Mouse (Mus musculus) limb, embryonic 10.5 days (tissue): ENCODE measurements at regions not wholly inside any gene's neighbourhood (a gene's known extent, or its start where the extent isn't known, plus 50 kb on each side); places are given as distances from the start of the nearest gene placed in this dataset.
"Not testable (repeated sequence)": the region's sequence is repeated elsewhere in the genome, so short reads cannot be mapped to it uniquely, and the experiment has no call there.

Source experiments
- DNase-seq: peaks from one replicate; pipeline ENCODE4 v3.0.0-alpha.2; 2017; ENCODE audit warnings: low spot score
- H3K27ac ChIP-seq: fragments of 300-500 bp; sonication (generic); 2 replicates; pipeline ENCODE4 v1.5.1; 2016; ENCODE audit warnings: mild to moderate bottlenecking
- H3K27me3 ChIP-seq: fragments of 300-500 bp; sonication (generic); 2 replicates; pipeline ENCODE4 v1.6.1; 2016; ENCODE audit warnings: low read depth, mild to moderate bottlenecking; ENCODE audit not compliant: poor library complexity, severe bottlenecking
- H3K36me3 ChIP-seq: fragments of 300-500 bp; sonication (generic); 2 replicates; pipeline ENCODE4 v1.6.1; 2016; ENCODE audit warnings: mild to moderate bottlenecking, moderate library complexity
- H3K4me1 ChIP-seq: fragments of 300-500 bp; sonication (generic); 2 replicates; pipeline ENCODE4 v1.6.1; 2016
- H3K4me3 ChIP-seq: fragments of 300-500 bp; sonication (generic); 2 replicates; pipeline ENCODE4 v1.5.1; 2016; ENCODE audit warnings: mild to moderate bottlenecking, moderate library complexity
- H3K9me3 ChIP-seq: fragments of 300-500 bp; sonication (generic); replicated peaks from 2 replicates; pipeline ENCODE4 v1.6.1; 2016; ENCODE audit warnings: mild to moderate bottlenecking
- WGBS: fragments of 180-500 bp; shearing (Covaris S2); methylation state at CpG from one replicate; pipeline ENCODE4 v1.1.7; 2016; 5-methylcytosine and 5-hydroxymethylcytosine counted together

GRCm38 (mm10) chr12:93812963-93813733 is 1878.9 kb upstream of the Flrt2 start:
- DNase-seq = no peak
- H3K27ac ChIP-seq = no peak overlapping the region
- H3K27me3 ChIP-seq = no peaks in the 10 kb centered on the region

DNA sequence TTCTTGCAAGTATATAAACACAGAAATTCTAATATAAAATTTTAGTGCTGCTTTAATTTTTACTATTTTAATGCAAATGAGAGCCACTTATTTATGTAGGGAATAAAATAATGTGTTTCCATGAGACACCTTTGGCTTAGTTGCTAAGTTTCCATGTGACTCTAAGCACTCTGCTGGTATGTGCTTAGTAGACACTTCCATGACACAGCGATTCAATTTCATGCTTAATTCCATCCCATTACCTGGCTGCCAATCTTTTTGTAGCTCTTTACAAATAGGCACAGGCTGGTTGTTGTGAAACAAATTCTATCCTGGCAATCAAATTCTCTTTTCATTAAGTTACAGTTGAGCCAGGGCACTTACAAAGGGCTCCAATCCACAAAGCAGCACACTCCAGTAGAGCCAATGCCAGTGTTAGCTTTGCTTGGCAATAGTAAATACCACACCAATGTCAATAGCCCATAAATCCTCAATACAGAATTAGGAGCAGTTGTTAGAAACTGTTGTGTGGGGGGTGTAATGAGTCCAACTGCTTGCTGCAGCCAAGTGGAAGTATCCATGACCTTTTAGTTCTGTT is 1841.0 kb upstream of the Flrt2 start:
- 85% methylated on average over 1 of the region's 1 CpGs for WGBS
- Histone ChIP-seq H3K4me3 (no peak overlapping the region), H3K9me3 (no peaks in the 10 kb centered on the region), H3K27me3 (no peaks in the 10 kb centered on the region), H3K36me3 (no peaks in the 10 kb centered on the region), H3K4me1 (peaks cover 4% of the 10 kb centered on the region), H3K27ac (no peak overlapping the region)
- DNase-seq = no peak

More at GRCm38 (mm10) chr12:93812963-93813733, 1878.9 kb upstream of the Flrt2 start:
- Histone ChIP-seq H3K4me1 (0 out of 2 replicates have a peak, but pooled peaks cover 11% of the 10 kb centered on the region), H3K4me3 (no peak overlapping the region), H3K9me3 (no peaks in the 10 kb centered on the region), H3K36me3 (no peaks in the 10 kb centered on the region)

- Histone ChIP-seq H3K4me3 (no peak overlapping the region), H3K27me3 (no peaks in the 10 kb centered on the region), H3K4me1 (peaks cover 4% of the 10 kb centered on the region), H3K27ac (no peak overlapping the region), H3K9me3 (no peaks in the 10 kb centered on the region), H3K36me3 (no peaks in the 10 kb centered on the region)
- DNase-seq = no peak
- WGBS = 67% methylated on average over 1 of the region's 1 CpGs
Observed at GRCm38 (mm10) chr12:93851660-93852059, 1840.4 kb upstream of the Flrt2 start.

- no peak overlapping the region for H3K4me3 ChIP-seq
- no peaks in the 10 kb centered on the region for H3K36me3 ChIP-seq
- H3K27me3 ChIP-seq = no peaks in the 10 kb centered on the region
- WGBS = 76% methylated on average over 2 of the region's 2 CpGs
- no peaks in the 10 kb centered on the region for H3K4me1 ChIP-seq
- H3K27ac ChIP-seq = no peak overlapping the region
- H3K9me3 ChIP-seq = no peaks in the 10 kb centered on the region
- no peak for DNase-seq
Observed at GRCm38 (mm10) chr12:93885946-93886345, 1806.1 kb upstream of the Flrt2 start.

- H3K4me3 ChIP-seq = no peak overlapping the region
- no peak for DNase-seq
- no peaks in the 10 kb centered on the region for H3K4me1 ChIP-seq
- no peaks in the 10 kb centered on the region for H3K9me3 ChIP-seq
- H3K27me3 ChIP-seq = no peaks in the 10 kb centered on the region
- 93% methylated on average over 3 of the region's 3 CpGs for WGBS
- no peak overlapping the region for H3K27ac ChIP-seq
- H3K36me3 ChIP-seq = no peaks in the 10 kb centered on the region
Observed at GRCm38 (mm10) chr12:93890109-93890508, 1801.9 kb upstream of the Flrt2 start.

DNA sequence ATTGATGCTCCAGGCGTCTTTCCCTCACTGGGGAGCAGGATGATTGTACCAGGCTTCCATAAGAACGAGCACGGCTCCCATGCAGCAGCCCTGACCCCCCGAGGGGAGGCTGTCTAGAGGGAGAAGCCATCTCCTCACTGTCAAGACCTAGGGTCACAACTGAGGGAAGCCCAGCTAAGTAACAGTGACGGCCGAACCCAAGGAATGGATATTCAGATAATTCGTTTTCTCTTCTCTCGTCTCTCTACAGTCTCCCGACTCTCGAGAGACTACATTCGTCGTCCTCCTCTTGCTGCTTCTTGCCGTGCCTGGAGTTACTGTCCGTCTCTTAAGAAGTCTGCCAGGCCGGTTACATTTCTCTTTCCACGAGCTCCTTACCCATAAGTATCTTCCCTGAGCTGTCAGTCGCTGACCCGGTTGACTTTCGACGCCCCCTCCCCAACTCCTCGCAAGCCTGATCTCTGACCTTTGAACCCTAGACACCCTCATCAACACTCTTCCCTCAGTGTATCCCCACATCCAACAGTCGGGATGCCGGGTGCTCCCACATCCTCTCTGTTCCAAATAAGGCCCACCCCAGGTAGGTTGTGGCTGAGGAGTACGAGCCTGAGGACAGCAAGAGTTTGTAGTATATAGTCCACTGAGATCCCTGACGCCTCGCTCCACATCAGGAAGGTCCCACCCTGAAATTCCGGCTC is 1763.3 kb upstream of the Flrt2 start:
- not testable (repeated sequence) for H3K4me1 ChIP-seq, H3K9me3 ChIP-seq, H3K4me3 ChIP-seq, H3K36me3 ChIP-seq, DNase-seq, H3K27me3 ChIP-seq, H3K27ac ChIP-seq
- WGBS = 100% methylated on average over 1 of the region's 27 CpGs

DNA sequence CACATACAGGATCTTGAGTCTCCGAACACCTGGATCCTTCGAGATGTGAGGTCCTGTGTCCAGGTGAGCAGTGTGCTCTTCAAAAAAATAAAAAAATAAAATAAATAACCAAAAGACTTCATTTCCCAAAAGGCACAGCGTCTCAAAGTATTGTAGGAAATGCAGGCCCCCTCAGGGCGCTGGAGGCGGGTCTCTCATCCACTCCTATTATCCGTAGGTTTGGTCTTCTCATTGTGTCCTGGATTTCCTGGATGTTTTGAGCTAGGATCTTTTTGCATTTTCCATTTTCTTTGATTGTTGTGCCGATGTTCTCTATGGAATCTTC is 1762.8 kb upstream of the Flrt2 start:
- H3K4me1 ChIP-seq, H3K27ac ChIP-seq, H3K27me3 ChIP-seq, H3K9me3 ChIP-seq, H3K4me3 ChIP-seq, DNase-seq, H3K36me3 ChIP-seq: not testable (repeated sequence)
- 92% methylated on average over 5 of the region's 7 CpGs for WGBS

DNA sequence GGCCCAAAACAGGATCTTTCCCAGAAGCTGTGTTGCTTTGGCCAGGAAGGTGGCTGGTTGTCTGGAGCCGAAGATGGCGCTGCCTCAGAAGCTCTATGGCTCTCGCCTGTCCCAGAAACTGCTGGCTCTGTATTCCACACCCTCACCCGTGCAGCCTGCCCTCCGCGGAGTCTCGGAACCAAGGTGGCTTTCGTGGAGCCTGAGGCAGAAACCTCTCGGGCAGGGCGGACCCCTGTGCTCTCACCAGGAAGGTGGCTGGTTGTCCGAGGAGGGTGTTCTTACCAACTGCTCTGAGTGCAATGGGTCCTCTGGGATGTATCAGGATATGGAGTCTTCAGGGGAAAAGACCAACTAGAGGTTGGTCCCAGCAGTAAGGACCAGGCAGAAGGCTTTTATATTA is 1761.8 kb upstream of the Flrt2 start:
- not testable (repeated sequence) for DNase-seq, H3K9me3 ChIP-seq, H3K27me3 ChIP-seq, H3K27ac ChIP-seq, H3K4me3 ChIP-seq, H3K4me1 ChIP-seq, H3K36me3 ChIP-seq
- 93% methylated on average over 11 of the region's 11 CpGs for WGBS

DNA sequence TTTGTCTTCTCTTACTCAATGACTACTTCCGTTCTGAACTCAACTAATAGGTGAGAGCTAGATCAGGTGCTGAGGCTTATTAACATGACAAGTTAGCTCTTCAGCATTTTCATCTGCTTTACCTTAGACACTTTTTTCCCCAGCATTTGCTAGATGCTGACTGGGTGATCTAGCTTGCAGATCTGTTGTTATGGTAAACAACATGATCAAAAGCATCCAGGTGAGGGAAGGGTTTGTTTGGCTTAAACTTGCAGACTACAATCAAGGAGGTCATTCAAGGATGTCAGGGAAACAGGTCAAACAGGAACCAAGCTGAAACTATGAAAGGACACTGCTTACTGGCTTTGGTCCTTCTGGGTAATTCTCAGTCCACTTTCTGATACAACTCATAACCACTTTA is 1731.2 kb upstream of the Flrt2 start:
- H3K27ac ChIP-seq = no peak overlapping the region

GRCm38 (mm10) chr12:93981307-93981706 is 1710.7 kb upstream of the Flrt2 start:
- H3K27me3 ChIP-seq = no peaks in the 10 kb centered on the region
- no peaks in the 10 kb centered on the region for H3K4me1 ChIP-seq
- WGBS = 83% methylated on average over 1 of the region's 1 CpGs
- H3K4me3 ChIP-seq = no peak overlapping the region
- no peaks in the 10 kb centered on the region for H3K36me3 ChIP-seq
- no peak overlapping the region for H3K27ac ChIP-seq
- H3K9me3 ChIP-seq = no peaks in the 10 kb centered on the region
- DNase-seq = no peak

More for the DNA sequence above, 1731.2 kb upstream of the Flrt2 start:
- no peak overlapping the region for H3K4me3 ChIP-seq
- H3K27me3 ChIP-seq = no peaks in the 10 kb centered on the region
- no peaks in the 10 kb centered on the region for H3K4me1 ChIP-seq
- H3K9me3 ChIP-seq = no peaks in the 10 kb centered on the region
- no peak for DNase-seq
- WGBS = 76% methylated on average over 1 of the region's 1 CpGs
- H3K36me3 ChIP-seq = no peaks in the 10 kb centered on the region

DNA sequence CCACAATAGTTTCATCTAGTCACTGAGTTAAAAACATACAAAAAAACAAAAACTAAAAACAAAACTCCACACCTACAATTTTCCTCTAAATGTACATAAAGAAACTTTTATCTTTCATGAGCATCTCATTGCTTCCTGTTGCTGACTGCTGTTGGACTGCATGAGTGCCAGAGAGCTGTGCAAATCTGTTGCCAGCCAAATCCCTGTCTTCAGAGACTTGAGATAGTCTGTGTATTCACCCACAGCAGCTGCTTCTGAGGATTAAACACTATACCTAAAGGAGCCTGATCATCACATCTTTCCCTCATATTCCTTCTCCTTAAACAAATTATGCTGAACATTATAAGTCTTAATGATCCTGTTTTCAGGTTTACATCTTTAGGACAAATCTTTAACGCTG is 1700.5 kb upstream of the Flrt2 start:
- WGBS = 87% methylated on average over 1 of the region's 1 CpGs
- H3K36me3 ChIP-seq = no peaks in the 10 kb centered on the region
- no peaks in the 10 kb centered on the region for H3K4me1 ChIP-seq
- no peak overlapping the region for H3K27ac ChIP-seq
- H3K4me3 ChIP-seq = no peak overlapping the region
- no peaks in the 10 kb centered on the region for H3K9me3 ChIP-seq
- H3K27me3 ChIP-seq = no peaks in the 10 kb centered on the region
- no peak for DNase-seq

- Histone ChIP-seq H3K4me3 (no peak overlapping the region), H3K36me3 (no peaks in the 10 kb centered on the region), H3K9me3 (no peaks in the 10 kb centered on the region), H3K4me1 (no peaks in the 10 kb centered on the region), H3K27me3 (no peaks in the 10 kb centered on the region), H3K27ac (no peak overlapping the region)
- 91% methylated on average over 6 of the region's 6 CpGs for WGBS
- DNase-seq = no peak
Observed at GRCm38 (mm10) chr12:93993875-93994274, 1698.2 kb upstream of the Flrt2 start.

GRCm38 (mm10) chr12:94015946-94016345 is 1676.1 kb upstream of the Flrt2 start:
- H3K27ac ChIP-seq = no peak overlapping the region
- no peaks in the 10 kb centered on the region for H3K4me1 ChIP-seq
- no peak for DNase-seq
- no peaks in the 10 kb centered on the region for H3K36me3 ChIP-seq
- no peaks in the 10 kb centered on the region for H3K9me3 ChIP-seq
- H3K27me3 ChIP-seq = no peaks in the 10 kb centered on the region
- H3K4me3 ChIP-seq = no peak overlapping the region
